Mouse (Mus musculus): ENCODE results near the gene Zfp966. TPM values are rescaled to one million over a fixed set of nuclear protein-coding genes. Genes with fewer than 3 reads are reported as not detected.
"Not testable (repeated sequence)": the region's sequence is repeated elsewhere in the genome, so short reads cannot be mapped to it uniquely, and the experiment has no call there.

The Zfp966 gene
- 0.70 and 0.89 TPM in 2 replicates for polyA plus RNA-seq (2015; fragmentation: Nextera tagmentation; extraction: Ambion mirVana)

DNA sequence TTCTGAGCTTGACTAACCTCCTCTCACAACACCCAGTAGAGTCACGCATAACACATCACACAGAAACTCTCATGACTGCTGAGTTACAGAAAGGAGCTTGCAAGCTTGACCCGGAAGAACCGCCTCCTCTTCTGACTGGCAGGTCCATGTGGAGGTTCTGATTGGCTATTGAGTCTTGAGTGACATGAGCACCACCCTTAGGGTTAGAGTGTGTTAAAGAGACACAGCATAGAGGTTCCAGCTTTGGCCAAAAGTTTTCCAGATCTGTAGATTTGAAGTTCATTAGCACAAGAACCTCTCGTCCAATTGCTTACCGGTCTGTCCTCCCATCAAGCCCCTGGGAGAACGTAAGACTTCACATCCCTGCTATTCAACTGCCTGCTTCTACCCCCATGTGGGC is at the start of gene Zfp966:
TSS of gene Zfp966 (minus strand) at position 101 of the 400 bp plus-strand sequence.
- not testable (repeated sequence) for ATAC-seq; H3K27ac ChIP-seq (ENCODE audit: low read length); H3K4me3 ChIP-seq (ENCODE audit: low read depth, low read length); H3K9ac ChIP-seq (replicated peaks; ENCODE audit: low read depth); H3K4me1 ChIP-seq (ENCODE audit: insufficient read depth, low read depth, low read length); H3K27me3 ChIP-seq (replicated peaks; ENCODE audit: insufficient read depth, low read length); H3K36me3 ChIP-seq (ENCODE audit: insufficient read depth, low read length); H3K9me3 ChIP-seq (ENCODE audit: low read length); H3K4me2 ChIP-seq (replicated peaks; ENCODE audit: low read depth, low read length); DNase-seq (ENCODE audit: low spot score)
- WGBS, result no CpG with 5 or more reads among the region's 6 CpGs

DNA sequence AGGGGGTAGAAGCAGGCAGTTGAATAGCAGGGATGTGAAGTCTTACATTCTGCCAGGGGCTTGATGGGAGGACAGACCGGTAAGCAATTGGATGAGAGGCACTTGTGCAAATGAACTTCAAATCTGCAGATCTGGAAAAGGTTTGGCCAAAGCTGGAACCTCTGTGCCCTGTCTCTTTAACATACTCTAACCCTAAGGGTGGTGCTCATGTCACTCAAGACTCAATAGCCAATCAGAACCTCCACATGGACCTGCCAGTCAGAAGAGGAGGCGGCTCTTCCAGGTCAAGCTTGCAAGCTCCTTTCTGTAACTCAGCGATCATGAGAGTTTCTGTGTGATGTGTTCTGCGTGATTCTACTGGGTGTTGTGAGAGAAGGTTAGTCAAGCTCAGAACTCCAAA is 34.1 kb upstream of the Zfp966 start, which contains the start of gene Gm2026:
TSS of gene Gm2026 (plus strand) at position 301 of the 400 bp plus-strand sequence.
- H3K27me3 ChIP-seq (replicated peaks; ENCODE audit: insufficient read depth, low read length); H3K9ac ChIP-seq (replicated peaks; ENCODE audit: low read depth); ATAC-seq; DNase-seq (ENCODE audit: low spot score); H3K4me2 ChIP-seq (replicated peaks; ENCODE audit: low read depth, low read length); H3K4me3 ChIP-seq (ENCODE audit: low read depth, low read length); H3K27ac ChIP-seq (ENCODE audit: low read length); H3K9me3 ChIP-seq (ENCODE audit: low read length); H3K36me3 ChIP-seq (ENCODE audit: insufficient read depth, low read length); H3K4me1 ChIP-seq (ENCODE audit: insufficient read depth, low read depth, low read length): not testable (repeated sequence)
- WGBS, result no CpG with 5 or more reads among the region's 4 CpGs

DNA sequence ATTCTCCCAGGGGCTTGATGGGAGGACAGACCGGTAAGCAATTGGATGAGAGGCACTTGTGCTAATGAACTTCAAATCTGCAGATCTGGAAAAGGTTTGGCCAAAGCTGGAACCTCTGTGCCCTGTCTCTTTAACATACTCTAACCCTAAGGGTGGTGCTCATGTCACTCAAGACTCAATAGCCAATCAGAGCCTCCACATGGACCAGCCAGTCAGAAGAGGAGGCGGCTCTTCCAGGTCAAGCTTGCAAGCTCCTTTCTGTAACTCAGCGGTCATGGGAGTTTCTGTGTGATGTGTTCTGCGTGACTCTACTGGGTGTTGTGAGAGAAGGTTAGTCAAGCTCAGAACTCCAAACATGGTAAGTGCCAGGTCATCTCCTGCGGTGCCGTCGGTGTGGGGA is 61.9 kb downstream of the Zfp966 start, which contains the start of gene Gm6710:
TSS of gene Gm6710 (plus strand) at position 196 of the 400 bp plus-strand sequence.
- DNase-seq (ENCODE audit: low spot score); H3K4me3 ChIP-seq (ENCODE audit: low read depth, low read length); H3K36me3 ChIP-seq (ENCODE audit: insufficient read depth, low read length); H3K4me2 ChIP-seq (replicated peaks; ENCODE audit: low read depth, low read length); H3K27me3 ChIP-seq (replicated peaks; ENCODE audit: insufficient read depth, low read length); H3K4me1 ChIP-seq (ENCODE audit: insufficient read depth, low read depth, low read length); H3K9me3 ChIP-seq (ENCODE audit: low read length); ATAC-seq; H3K9ac ChIP-seq (replicated peaks; ENCODE audit: low read depth); H3K27ac ChIP-seq (ENCODE audit: low read length): not testable (repeated sequence)
- no CpG with 5 or more reads among the region's 7 CpGs for WGBS

Other genes starting within 250 kb of the Zfp966 start
- gene Zfp969, start 227.5 kb downstream of the Zfp966 start, polyA plus RNA-seq (2015; fragmentation: Nextera tagmentation; extraction: Ambion mirVana), result 19.6 and 28.9 TPM in 2 replicates
- gene Gm2007, start 189.6 kb downstream of the Zfp966 start, polyA plus RNA-seq (2015; fragmentation: Nextera tagmentation; extraction: Ambion mirVana), result not detected in 2 replicates
- 1.8 and 2.5 TPM in 2 replicates for gene Gm14288, start 130.0 kb downstream of the Zfp966 start, polyA plus RNA-seq (2015; fragmentation: Nextera tagmentation; extraction: Ambion mirVana)
- 11.3 and 14.7 TPM in 2 replicates for gene Gm6710, start 61.9 kb downstream of the Zfp966 start, polyA plus RNA-seq (2015; fragmentation: Nextera tagmentation; extraction: Ambion mirVana)
- gene Gm2026, start 34.2 kb upstream of the Zfp966 start, polyA plus RNA-seq (2015; fragmentation: Nextera tagmentation; extraction: Ambion mirVana), result 11.4 and 12.5 TPM in 2 replicates
- gene Gm2004, start 218.7 kb upstream of the Zfp966 start, polyA plus RNA-seq (2015; fragmentation: Nextera tagmentation; extraction: Ambion mirVana), result 0.53 and 0.56 TPM in 2 replicates